Mouse (Mus musculus) gastrocnemius, postnatal 14 days (tissue): Measurements from ENCODE around the gene 4933428G20Rik. TPM values are rescaled to one million over a fixed set of nuclear protein-coding genes. Genes with fewer than 3 reads are reported as not detected.

Experiments used
- DNase-seq: peaks from one replicate; pipeline ENCODE4 v3.0.0; 2021; ENCODE audit warnings: mixed read lengths
- intact Hi-C: fragments of 180-260 bp; cut with DNase I; formaldehyde crosslinking; loops from one replicate; pipeline ENCODE4 v1.15.1; 2025; ENCODE audit warnings: low total_unique reads
- long read RNA-seq, 2 experiments: library from polyadenylated mRNA; stranded (forward); transcript quantifications; one replicate each; pipeline ENCODE4 v2.0.0; 2021
- total RNA-seq, 2 experiments: library from RNA; stranded (reverse); gene quantifications; 2 replicates each; pipeline ENCODE4 v1.2.3; 2021

4933428G20Rik gene
- not detected for total RNA-seq
- long read RNA-seq, experiment 1, partial matches to known transcripts, result 0 of 1 reads
- long read RNA-seq, experiment 1, other reads (novel, unspliced or antisense), result 1 of 1 reads
- long read RNA-seq, experiment 2, result 0 reads

DNA sequence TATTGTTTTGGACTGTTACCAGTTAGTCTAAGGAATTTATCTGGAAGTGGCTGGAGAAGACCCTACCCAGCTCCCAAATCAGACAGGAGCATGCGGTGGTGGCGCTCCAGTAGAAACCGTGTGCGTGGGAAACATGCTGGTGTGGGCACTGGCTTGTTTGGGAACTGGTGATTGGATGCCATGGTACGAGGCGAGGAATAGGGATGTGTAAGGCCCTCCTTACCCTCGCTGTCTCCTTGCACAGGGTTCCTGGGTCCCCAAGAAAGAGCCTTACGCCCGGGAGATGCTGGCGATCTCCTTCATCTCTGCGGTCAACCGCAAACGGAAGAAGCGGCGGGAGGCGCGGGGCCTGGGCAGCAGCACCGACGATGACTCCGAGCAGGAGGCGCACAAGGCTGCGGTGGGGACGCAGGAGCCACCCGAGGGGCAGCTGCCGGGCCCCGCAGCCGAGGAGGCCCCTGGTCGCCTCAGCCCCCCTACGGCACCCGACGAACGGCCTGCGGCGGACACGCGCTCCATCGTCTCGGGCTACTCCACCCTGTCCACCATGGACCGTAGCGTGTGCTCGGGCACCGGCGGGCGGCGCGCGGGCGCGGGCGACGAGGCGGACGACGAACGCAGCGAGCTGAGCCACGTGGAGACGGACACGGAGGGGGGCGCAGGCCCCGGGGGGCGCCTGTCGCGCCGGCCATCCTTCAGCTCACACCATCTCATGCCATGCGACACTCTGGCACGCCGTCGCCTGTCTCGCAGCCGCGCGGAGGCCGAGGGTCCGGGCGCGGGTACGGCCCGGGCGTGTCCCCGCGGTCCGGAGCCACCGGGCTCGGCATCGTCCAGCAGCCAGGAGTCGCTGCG lies at the start of gene 4933428G20Rik:
TSS of gene 4933428G20Rik (minus strand) at position 476 of the 855 bp plus-strand sequence.
- no peak for DNase-seq
- intact Hi-C loops, result no loop called here

DNA sequence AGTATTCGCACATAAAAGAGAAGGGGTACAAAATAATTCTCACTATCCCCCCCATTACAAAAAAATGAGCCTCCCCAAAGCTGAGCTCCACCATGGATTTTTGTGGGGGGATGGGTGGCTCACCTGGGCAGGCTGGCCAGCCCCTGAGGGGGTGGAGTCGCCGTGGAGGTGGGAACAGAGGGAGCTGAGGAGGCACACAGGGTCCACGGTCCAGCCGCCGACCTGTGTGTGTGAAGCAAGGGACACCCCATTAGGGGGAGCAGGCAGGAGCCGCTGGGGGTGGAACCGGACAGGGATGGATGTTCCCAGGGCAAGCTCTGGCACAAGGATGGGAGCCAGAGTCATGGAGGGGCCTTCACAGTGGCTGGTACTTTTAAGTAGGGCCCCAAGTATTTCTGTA lies 48.6 kb upstream of the 4933428G20Rik start:
- no peak for DNase-seq

DNA sequence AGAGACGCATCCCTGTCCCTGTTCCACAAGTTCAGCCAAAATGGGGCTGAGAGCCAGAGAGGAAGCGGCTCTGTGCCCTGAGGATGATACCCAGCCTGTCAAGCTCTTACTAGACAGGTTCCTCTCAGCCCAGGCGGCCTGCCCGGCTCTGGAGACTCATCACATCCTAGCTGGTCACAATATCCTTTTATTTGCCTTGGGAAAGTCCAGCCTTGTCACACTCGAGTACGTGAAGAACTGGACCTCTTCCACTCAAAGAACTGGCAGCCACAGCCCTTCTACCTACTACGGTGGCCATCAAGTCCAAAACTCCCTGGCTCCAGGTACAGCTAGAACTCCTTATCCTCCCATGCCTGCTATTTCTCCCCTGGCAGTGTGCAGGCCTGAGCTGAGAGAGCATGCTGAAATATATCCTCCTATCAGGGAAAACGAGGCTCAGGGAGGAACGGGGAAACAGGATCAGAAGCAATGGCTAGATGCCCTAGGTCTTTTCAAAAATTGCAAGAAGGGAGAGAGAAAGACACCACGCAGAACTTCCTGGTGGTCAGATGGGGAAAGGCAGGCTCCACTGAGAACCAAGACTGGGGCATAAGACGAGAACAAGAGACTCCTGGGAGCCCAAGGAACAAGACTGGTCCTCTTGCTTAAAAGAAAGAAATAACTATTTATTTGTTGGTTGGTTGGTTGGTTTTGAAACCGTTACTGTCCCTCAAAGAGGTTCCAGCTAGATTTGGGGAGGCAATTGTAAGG lies 48.0 kb upstream of the 4933428G20Rik start:
- no peak for DNase-seq
- intact Hi-C loops, result no loop called here

More for the DNA sequence above, 48.6 kb upstream of the 4933428G20Rik start:
- intact Hi-C loops, result no loop called here

DNA sequence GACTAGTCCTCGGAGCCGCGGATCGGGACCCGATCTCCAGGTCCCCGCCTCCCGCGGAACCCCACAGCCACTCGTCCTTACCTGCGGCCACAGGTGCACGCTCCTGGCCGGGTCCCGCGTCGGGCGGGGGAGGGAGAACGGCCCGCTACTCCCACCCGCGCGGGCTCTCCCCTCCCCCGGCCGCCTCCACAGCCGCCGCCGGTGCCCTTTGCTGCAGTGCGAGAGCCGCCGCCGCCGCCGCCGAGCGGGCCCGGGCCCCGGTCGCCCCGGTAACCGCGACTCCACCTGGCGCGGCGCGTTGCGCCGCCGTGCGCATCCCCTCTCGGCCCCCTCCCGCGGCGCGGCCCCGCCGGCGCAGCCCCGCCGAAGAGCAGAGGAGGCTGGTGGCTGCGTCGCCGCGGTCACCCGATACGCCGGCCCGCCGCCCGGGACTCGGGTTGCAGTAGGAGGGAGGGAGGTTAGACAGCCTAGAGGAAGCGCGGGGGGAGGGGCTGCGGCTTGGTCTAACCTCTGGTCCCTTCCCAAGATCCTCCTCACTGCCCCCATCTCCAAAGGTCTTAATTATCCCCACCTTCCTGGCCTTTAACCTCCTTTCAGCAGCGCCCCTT lies 46.8 kb upstream of the 4933428G20Rik start:
- intact Hi-C loops, result no loop called here
- DNase-seq, result peak; percentile 65

DNA sequence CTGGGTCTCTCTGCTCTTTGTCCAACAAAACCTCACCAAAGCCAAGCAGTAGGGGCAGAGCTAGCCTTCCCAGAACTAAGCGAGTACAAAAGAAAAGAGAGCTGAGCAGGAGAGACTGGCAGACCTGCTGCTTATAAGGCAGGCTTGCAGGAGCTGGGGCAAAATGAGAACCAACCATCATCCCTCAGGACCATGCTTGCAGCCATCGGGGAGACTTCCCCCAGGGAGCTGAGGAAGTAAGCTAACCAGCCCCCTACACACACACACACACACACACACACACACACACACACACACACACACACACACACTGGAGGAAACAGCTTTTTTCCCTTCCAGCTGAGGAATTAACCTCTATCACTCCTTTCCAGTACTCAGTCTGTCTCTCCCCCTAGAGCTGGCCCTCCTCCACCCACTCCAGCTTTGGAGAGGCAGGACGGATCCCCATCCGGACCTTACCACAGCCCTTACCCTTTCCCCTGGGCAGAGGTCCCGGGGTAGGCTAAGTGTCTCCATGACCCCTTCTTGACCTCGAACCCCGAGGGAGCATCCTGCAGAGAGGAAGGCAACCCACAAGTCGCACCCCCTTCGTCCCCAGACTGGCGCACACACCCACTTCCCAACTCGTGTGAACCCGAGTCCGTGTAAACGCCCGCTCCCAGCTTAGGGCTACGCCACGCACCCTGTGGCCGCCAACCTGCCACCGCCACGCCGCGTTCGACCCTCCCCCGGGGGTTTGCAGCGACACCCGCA lies 45.8 kb upstream of the 4933428G20Rik start:
- intact Hi-C loops, result no loop called here

DNA sequence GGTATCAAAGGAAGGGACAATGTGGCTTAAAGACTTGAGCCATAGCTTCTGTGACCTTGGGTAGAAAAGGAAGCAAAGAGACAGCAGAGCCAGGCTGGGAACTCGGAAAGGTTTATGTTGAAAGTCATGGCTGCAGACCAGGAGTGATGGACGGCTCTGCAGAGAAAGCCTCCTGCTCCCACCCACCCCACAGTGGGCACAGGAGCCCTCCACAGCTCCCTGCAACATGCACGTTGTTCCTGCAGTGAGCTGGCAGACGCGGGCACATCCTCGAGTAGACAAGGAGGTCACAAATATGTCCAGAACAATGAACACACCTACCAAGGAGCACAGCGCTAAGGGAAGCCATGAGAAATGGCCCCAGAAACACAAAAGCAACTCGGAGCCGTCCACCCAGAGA lies 43.7 kb upstream of the 4933428G20Rik start:
- no peak for DNase-seq
- intact Hi-C loops, result no loop called here

More for the DNA sequence above, 45.8 kb upstream of the 4933428G20Rik start:
- no peak for DNase-seq

DNA sequence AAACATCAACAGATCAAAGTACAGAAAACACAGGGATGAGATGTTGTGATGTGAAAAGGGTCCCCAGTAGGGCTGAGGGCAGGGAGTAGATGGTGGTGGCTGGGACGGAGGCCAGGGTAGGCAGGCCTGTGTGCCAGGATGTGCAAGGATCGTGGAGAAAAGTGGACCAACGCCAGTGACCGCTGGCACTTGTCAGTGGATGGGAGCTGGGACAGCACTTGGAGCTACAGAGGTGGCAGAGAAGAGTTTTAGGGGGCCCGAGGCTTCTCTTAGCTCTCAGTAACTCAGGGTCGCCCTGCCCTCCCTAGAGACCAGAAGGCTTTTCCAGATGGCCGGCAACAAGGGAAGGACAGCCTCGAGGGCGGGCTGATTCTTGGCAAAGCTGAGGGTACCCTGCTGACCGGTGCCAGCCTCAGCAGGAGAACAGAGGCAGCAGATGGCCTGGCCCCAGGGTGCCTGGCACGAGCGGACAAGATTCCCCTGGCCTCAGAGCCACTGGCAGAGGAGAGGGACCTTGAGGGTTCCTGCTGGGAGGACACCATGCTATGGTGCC lies 43.1 kb upstream of the 4933428G20Rik start:
- intact Hi-C loops, result no loop called here
- no peak for DNase-seq

DNA sequence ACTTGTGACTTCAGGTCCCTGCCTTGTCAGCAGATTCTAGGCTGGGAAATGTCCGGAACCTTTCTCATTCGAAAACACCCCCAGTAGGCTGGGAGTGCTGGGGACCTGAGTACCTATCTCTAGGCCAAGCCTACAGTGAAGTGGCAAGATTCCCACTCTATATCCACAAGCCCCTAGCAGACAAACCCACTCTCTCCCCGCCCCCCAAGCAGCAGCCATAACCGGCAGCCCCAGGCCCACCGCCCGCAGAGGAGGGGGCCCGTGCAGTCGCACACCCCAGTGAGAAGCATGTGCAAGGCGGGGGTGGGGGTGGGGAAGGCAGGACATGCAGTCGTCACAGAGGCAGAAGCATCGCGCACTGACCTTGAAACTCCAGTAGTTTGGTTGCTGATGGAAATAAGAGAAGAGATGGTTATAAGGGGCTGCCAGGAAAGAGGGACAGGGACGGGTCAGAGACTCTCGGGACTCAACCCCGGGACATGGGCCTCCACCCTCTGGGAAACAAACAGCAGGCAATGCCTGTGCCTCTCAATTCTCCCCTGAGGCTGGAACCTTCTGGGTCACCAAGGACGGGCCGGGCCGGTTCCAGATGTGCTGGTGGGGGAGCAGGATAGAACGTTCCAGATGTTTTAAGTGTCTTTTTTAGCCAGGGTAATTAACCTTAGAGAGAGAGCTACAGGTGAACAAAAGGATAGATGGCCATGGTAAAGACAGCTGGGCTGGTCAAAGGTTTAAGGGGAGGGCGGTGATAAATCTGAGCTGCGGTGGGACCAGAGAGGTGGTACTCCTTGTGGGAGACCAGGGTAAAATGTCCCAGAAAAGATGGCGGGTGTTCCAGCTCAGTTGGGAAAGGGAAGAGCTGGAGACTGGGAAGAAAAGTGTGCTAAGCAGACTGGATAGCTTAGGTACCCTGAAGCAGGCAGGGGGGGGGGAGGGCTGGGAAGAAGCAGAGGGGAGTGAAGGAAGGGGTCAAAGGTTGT lies 42.3 kb upstream of the 4933428G20Rik start:
- DNase-seq, result no peak
- intact Hi-C loops, result no loop called here

DNA sequence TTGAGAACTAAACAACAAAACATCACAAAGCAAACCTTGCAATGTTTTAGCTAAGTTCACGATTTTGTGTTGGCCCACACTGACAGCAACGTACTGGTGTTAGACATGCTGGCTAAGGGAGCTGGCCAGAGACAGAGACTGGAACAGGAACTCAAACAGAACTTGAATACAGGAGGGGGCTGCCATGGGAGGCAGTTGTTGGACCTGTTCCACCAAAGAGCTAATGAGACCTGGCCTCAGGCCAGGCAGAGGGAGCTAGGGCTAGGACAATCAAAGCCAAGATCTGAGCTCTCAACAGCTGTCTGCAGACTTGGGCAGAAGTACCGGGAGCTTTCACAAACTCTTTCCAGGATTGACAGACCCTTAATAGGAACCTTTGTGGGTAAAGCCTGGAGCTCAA lies 40.5 kb upstream of the 4933428G20Rik start:
- DNase-seq, result no peak
- intact Hi-C loops, result no loop called here

DNA sequence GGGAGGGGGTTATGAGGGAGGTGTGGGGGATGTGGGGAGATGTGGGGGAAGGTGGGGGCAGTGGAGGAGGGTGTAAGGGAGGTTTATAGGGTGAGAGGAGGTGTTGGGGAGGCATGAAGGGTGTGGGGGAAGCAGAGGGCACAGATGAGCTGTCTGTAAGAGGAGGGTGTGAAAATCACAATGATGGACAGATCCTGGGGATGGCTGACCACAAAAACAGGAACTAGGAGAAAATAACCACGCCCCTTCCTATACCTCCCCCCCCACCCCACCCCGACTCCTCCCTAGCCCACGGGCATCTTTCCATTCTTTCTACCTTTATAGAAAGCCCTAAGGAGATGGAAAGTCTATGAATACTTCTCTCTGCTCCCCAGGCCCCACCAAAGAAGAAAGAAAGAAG lies 40.0 kb upstream of the 4933428G20Rik start:
- intact Hi-C loops, result no loop called here
- DNase-seq, result no peak

DNA sequence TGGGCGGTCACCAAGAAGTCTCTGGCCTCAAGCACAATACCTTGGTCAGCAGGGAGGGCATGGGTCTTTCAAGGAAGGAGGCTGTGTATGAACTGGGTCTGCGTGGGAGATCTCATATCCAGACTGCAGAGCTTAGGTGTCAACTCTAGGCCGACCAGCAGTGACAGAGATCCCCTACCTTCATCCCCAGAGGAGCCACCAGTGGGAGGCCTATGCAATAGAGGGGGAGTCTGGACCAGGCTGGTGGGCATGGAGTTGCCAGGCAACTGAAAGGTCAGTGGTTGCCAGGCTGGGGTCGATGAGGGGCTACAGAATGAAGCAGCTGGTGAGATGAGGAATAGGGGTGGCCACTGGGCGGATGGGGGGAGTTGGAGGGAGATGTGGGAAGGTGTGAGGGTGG lies 39.5 kb upstream of the 4933428G20Rik start:
- intact Hi-C loops, result no loop called here
- DNase-seq, result no peak

DNA sequence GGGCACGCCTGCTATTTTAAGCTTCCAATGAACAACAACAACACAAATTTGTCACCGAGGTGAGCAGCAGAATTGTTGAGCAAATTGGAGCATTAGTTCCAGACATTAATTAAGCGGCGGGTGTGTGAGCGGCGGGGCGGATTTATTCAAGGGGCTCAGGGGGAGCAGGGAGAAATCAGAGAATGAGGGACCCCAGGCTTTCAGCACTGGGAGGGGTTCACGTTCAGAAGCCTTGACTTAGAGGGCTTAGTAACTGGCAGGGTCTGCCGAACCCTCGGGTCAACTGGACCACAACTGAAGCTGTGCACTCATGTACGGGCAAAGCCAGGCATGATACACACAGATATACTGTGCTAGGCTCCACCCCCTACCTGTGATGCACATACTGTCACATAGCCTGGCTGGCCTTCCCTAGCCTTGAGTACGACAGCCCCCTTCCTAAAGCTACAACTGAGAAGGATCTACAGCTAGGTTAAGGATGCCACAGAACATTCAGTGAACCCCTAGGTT lies 37.5 kb upstream of the 4933428G20Rik start:
- DNase-seq, result no peak
- intact Hi-C loops, result no loop called here

DNA sequence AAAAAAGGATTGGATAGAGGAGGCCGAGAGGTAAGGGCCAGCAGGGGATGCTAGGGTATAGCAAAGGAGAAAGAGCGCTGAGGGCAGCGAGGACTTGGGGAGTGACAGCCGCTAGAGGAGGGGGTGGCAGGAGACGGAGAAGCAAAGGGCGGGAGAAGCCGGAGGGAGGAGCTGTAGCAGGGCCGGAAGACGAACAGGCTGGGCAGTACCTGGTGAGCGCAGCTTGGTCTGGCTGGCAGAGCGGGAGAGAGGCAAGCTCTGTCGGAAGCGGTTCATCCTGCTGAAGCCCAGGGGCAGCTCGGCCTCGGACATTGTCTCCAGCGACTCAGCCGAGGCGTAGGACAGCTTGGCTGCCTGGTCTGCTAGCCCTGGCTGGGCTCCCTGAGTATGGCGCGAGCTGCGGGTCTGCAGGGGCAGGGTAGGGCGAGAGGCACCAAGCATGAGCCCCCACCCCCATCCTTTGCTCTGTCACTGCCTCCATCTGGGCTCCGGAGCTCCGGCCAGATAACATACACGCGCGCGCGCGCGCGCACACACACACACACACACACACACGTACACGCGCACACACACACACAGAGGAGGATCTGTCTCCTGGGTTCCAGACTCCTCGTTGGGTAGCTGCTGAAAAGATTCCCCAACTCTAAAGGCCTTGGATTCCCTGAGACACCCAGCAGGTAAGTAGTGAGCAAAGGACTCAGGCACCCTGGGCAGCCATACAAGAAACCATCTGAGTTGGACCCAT lies 36.9 kb upstream of the 4933428G20Rik start:
- no peak for DNase-seq
- intact Hi-C loops, result no loop called here

DNA sequence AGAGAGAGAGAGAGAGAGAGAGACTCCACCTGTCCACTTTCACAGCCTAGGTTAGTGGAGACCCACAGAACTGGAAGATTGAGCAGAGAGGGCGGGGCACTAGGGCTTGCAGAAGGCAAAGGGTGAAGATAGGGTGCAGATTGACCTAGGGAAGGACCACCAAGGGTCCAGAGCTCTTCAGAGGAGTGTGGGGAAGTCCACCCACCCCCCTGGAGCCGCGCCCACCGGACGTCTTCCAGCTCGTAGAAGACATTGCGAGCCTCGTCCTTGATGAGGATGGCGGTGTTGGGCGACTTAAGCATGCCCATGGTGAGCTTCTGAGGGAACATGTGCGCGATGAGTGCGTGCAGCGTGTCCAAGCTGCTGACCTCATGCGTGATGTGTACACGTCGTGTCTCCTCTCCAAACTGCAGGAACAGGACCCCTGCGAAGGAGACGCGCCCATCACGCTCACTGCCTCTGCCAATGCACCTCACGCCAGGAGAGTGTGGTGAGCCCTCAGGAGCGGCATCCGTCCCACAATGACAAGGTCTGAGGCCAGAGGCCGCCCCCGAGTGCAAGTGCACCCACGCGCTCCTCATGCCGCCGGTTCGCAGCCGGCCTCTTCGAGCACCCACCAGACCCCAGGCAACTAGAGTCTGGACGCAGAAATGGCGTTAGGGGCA lies 36.1 kb upstream of the 4933428G20Rik start:
- intact Hi-C loops, result no loop called here
- no peak for DNase-seq

DNA sequence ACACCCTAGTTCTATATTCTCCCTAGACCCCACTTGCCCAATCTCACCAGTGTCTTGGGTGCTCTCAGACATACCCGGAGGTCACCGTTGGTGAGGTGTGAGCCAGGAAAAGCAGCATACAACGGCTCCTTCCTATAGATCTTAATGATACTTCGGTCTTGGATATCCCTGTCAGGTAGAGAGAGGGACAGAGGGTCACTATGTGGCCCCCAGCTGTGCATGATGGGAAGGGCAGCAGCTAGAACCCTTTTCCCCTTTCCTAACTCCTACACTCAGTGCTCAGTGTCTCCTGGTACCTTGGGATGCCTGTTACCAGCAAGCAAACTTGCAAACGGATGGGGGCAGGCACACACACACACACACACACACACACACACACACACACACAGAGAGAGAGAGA lies 35.5 kb upstream of the 4933428G20Rik start:
- intact Hi-C loops, result no loop called here
- DNase-seq, result no peak

DNA sequence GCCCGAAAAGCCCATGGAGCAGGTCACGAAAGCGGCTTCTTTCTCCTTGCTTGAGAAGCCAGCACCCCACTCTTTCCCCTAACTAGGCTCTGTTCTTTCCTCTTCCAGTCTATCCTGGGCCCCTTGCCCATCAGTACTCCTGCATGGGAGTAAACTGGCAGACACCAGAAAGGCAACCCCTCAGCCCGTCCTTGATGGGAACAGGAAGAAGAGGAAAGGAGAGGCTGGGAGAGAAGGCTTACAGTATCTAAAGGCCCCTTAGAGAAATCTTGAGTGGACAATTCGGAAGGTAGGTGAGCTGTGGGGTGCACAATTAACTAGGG lies 35.1 kb upstream of the 4933428G20Rik start:
- DNase-seq, result no peak
- intact Hi-C loops, result no loop called here
